Mouse (Mus musculus) brain, embryonic 14.5 days (tissue): ENCODE measurements at regions not wholly inside any gene's neighbourhood (a gene's known extent, or its start where the extent isn't known, plus 50 kb on each side); places are given as distances from the start of the nearest gene placed in this dataset.

Source experiments
- CTCF ChIP-seq: fragments of 200-500 bp; IDR thresholded peaks from 2 replicates; pipeline ENCODE4 v1.5.1; 2012; ENCODE audit warnings: inconsistent platforms, mild to moderate bottlenecking, moderate library complexity, borderline replicate concordance; ENCODE audit not compliant: insufficient read depth, insufficient read length; ENCODE audit errors: extremely low read depth
- POLR2A ChIP-seq: fragments of 200-500 bp; IDR thresholded peaks from 2 replicates; pipeline ENCODE4 v1.6.1; 2012; ENCODE audit warnings: mild to moderate bottlenecking, inconsistent platforms, borderline replicate concordance; ENCODE audit not compliant: poor library complexity, insufficient read depth, insufficient read length, severe bottlenecking; ENCODE audit errors: extremely low read depth

- no peak for TF ChIP-seq CTCF
- no peak for TF ChIP-seq POLR2A
Measured at GRCm38 (mm10) chr6:144917128-144917527, 135.4 kb upstream of the Sox5 start.
